Mouse (Mus musculus): Measurements from ENCODE around the gene Itga9. TPM values are rescaled to one million over a fixed set of nuclear protein-coding genes. Genes with fewer than 3 reads are reported as not detected.

Itga9 gene
- polyA plus RNA-seq, 1 experiment from 2014 or later, result 8.3 TPM

- Histone ChIP-seq H3K4me1 (ENCODE audit: control insufficient read depth, insufficient read depth, low read length) (peaks cover 7% of the 10 kb centered on the region; the same call in 1 of the 2 replicates), H3K4me3 (ENCODE audit: low read depth, low read length) (no peak overlapping the region), H3K4me2 (no peak overlapping the region), H3K9ac (ENCODE audit: low read depth, low read length) (no peak overlapping the region), H3K27ac (ENCODE audit: low read depth, low read length) (no peak overlapping the region), H3K36me3 (ENCODE audit: control insufficient read depth, insufficient read depth, low read length) (peaks cover 3% of the 10 kb centered on the region; the same call in 1 of the 2 replicates), H3K9me3 (replicated peaks; ENCODE audit: control insufficient read depth, low read length) (no peaks in the 10 kb centered on the region), H3K27me3 (ENCODE audit: control insufficient read depth, insufficient read depth, low read length) (peaks cover 5% of the 10 kb centered on the region; the same call in 1 of the 2 replicates)
- ATAC-seq (replicated peaks; ENCODE audit: insufficient number of reproducible peaks, low FRiP score, low TSS enrichment), result no peak
- WGBS (ENCODE audit: insufficient replicate concordance), result 49% methylated on average over 4 of the region's 4 CpGs
Measured at GRCm38 (mm10) chr9:118871089-118871488, 264.6 kb downstream of the Itga9 start.

GRCm38 (mm10) chr9:118873031-118873430 lies 266.5 kb downstream of the Itga9 start:
- ATAC-seq (replicated peaks; ENCODE audit: insufficient number of reproducible peaks, low FRiP score, low TSS enrichment), result no peak
- no peaks in the 10 kb centered on the region for H3K9me3 ChIP-seq (replicated peaks; ENCODE audit: control insufficient read depth, low read length)
- no peak overlapping the region for H3K4me2 ChIP-seq
- H3K36me3 ChIP-seq (ENCODE audit: control insufficient read depth, insufficient read depth, low read length), result peaks cover 3% of the 10 kb centered on the region; the same call in 1 of the 2 replicates
- peaks cover 5% of the 10 kb centered on the region; the same call in 1 of the 2 replicates for H3K27me3 ChIP-seq (ENCODE audit: control insufficient read depth, insufficient read depth, low read length)
- H3K4me3 ChIP-seq (ENCODE audit: low read depth, low read length), result no peak overlapping the region
- no peak overlapping the region for H3K27ac ChIP-seq (ENCODE audit: low read depth, low read length)
- peaks cover 20% of the 10 kb centered on the region for H3K4me1 ChIP-seq (ENCODE audit: control insufficient read depth, insufficient read depth, low read length)
- no peak overlapping the region for H3K9ac ChIP-seq (ENCODE audit: low read depth, low read length)
- 81% methylated on average over 12 of the region's 12 CpGs for WGBS (ENCODE audit: insufficient replicate concordance)

- H3K4me2 ChIP-seq, result no peak overlapping the region
- H3K9ac ChIP-seq (ENCODE audit: low read depth, low read length), result no peak overlapping the region
- H3K9me3 ChIP-seq (replicated peaks; ENCODE audit: control insufficient read depth, low read length), result no peaks in the 10 kb centered on the region
- H3K27ac ChIP-seq (ENCODE audit: low read depth, low read length), result no peak overlapping the region
- peaks cover 2% of the 10 kb centered on the region; the same call in 1 of the 2 replicates for H3K27me3 ChIP-seq (ENCODE audit: control insufficient read depth, insufficient read depth, low read length)
- peaks cover 20% of the 10 kb centered on the region for H3K4me1 ChIP-seq (ENCODE audit: control insufficient read depth, insufficient read depth, low read length)
- WGBS (ENCODE audit: insufficient replicate concordance), result 67% methylated on average over 3 of the region's 3 CpGs
- H3K36me3 ChIP-seq (ENCODE audit: control insufficient read depth, insufficient read depth, low read length), result peaks cover 3% of the 10 kb centered on the region; the same call in 1 of the 2 replicates
- no peak overlapping the region for H3K4me3 ChIP-seq (ENCODE audit: low read depth, low read length)
- no peak for ATAC-seq (replicated peaks; ENCODE audit: insufficient number of reproducible peaks, low FRiP score, low TSS enrichment)
Measured at GRCm38 (mm10) chr9:118873596-118873995, 267.1 kb downstream of the Itga9 start.

GRCm38 (mm10) chr9:118875705-118876104 lies 269.2 kb downstream of the Itga9 start:
- 57% methylated on average over 4 of the region's 4 CpGs for WGBS (ENCODE audit: insufficient replicate concordance)
- Histone ChIP-seq H3K9ac (ENCODE audit: low read depth, low read length) (no peak overlapping the region), H3K9me3 (replicated peaks; ENCODE audit: control insufficient read depth, low read length) (no peaks in the 10 kb centered on the region), H3K4me1 (ENCODE audit: control insufficient read depth, insufficient read depth, low read length) (peaks cover 20% of the 10 kb centered on the region), H3K4me2 (no peak overlapping the region), H3K27me3 (ENCODE audit: control insufficient read depth, insufficient read depth, low read length) (no peaks in the 10 kb centered on the region), H3K27ac (ENCODE audit: low read depth, low read length) (no peak overlapping the region), H3K4me3 (ENCODE audit: low read depth, low read length) (no peak overlapping the region), H3K36me3 (ENCODE audit: control insufficient read depth, insufficient read depth, low read length) (peaks cover 3% of the 10 kb centered on the region; the same call in 1 of the 2 replicates)
- no peak for ATAC-seq (replicated peaks; ENCODE audit: insufficient number of reproducible peaks, low FRiP score, low TSS enrichment)

GRCm38 (mm10) chr9:118876902-118877301 lies 270.4 kb downstream of the Itga9 start:
- H3K4me2 ChIP-seq, result no peak overlapping the region
- H3K27me3 ChIP-seq (ENCODE audit: control insufficient read depth, insufficient read depth, low read length), result no peaks in the 10 kb centered on the region
- ATAC-seq (replicated peaks; ENCODE audit: insufficient number of reproducible peaks, low FRiP score, low TSS enrichment), result no peak
- WGBS (ENCODE audit: insufficient replicate concordance), result 59% methylated on average over 10 of the region's 10 CpGs
- peak overlapping the region; percentile 64 for H3K27ac ChIP-seq (ENCODE audit: low read depth, low read length)
- H3K4me3 ChIP-seq (ENCODE audit: low read depth, low read length), result no peak overlapping the region
- H3K9me3 ChIP-seq (replicated peaks; ENCODE audit: control insufficient read depth, low read length), result no peaks in the 10 kb centered on the region
- H3K4me1 ChIP-seq (ENCODE audit: control insufficient read depth, insufficient read depth, low read length), result peaks cover 20% of the 10 kb centered on the region
- H3K36me3 ChIP-seq (ENCODE audit: control insufficient read depth, insufficient read depth, low read length), result 0 out of 2 replicates have a peak, but pooled peaks cover 3% of the 10 kb centered on the region
- H3K9ac ChIP-seq (ENCODE audit: low read depth, low read length), result no peak overlapping the region

- no peaks in the 10 kb centered on the region for H3K27me3 ChIP-seq (ENCODE audit: control insufficient read depth, insufficient read depth, low read length)
- no peaks in the 10 kb centered on the region for H3K9me3 ChIP-seq (replicated peaks; ENCODE audit: control insufficient read depth, low read length)
- H3K4me3 ChIP-seq (ENCODE audit: low read depth, low read length), result no peak overlapping the region
- peak overlapping the region; percentile 64 for H3K27ac ChIP-seq (ENCODE audit: low read depth, low read length)
- 0 out of 2 replicates have a peak, but pooled peaks cover 3% of the 10 kb centered on the region for H3K36me3 ChIP-seq (ENCODE audit: control insufficient read depth, insufficient read depth, low read length)
- no peak overlapping the region for H3K4me2 ChIP-seq
- peaks cover 20% of the 10 kb centered on the region for H3K4me1 ChIP-seq (ENCODE audit: control insufficient read depth, insufficient read depth, low read length)
- H3K9ac ChIP-seq (ENCODE audit: low read depth, low read length), result no peak overlapping the region
- ATAC-seq (replicated peaks; ENCODE audit: insufficient number of reproducible peaks, low FRiP score, low TSS enrichment), result no peak
- 60% methylated on average over 7 of the region's 7 CpGs for WGBS (ENCODE audit: insufficient replicate concordance)
Measured at GRCm38 (mm10) chr9:118877365-118878008, 271.0 kb downstream of the Itga9 start.

- H3K4me2 ChIP-seq, result no peak overlapping the region
- H3K4me1 ChIP-seq (ENCODE audit: control insufficient read depth, insufficient read depth, low read length), result peaks cover 20% of the 10 kb centered on the region
- H3K4me3 ChIP-seq (ENCODE audit: low read depth, low read length), result no peak overlapping the region
- H3K36me3 ChIP-seq (ENCODE audit: control insufficient read depth, insufficient read depth, low read length), result no peaks in the 10 kb centered on the region
- no peaks in the 10 kb centered on the region for H3K9me3 ChIP-seq (replicated peaks; ENCODE audit: control insufficient read depth, low read length)
- no peak overlapping the region for H3K27ac ChIP-seq (ENCODE audit: low read depth, low read length)
- no peaks in the 10 kb centered on the region for H3K27me3 ChIP-seq (ENCODE audit: control insufficient read depth, insufficient read depth, low read length)
- H3K9ac ChIP-seq (ENCODE audit: low read depth, low read length), result no peak overlapping the region
- WGBS (ENCODE audit: insufficient replicate concordance), result 84% methylated on average over 11 of the region's 11 CpGs
- no peak for ATAC-seq (replicated peaks; ENCODE audit: insufficient number of reproducible peaks, low FRiP score, low TSS enrichment)
Measured at GRCm38 (mm10) chr9:118878596-118878995, 272.1 kb downstream of the Itga9 start.

GRCm38 (mm10) chr9:118881281-118881945 lies 274.9 kb downstream of the Itga9 start:
- Histone ChIP-seq H3K27me3 (ENCODE audit: control insufficient read depth, insufficient read depth, low read length) (no peaks in the 10 kb centered on the region), H3K9ac (ENCODE audit: low read depth, low read length) (no peak overlapping the region), H3K4me1 (ENCODE audit: control insufficient read depth, insufficient read depth, low read length) (peaks cover 13% of the 10 kb centered on the region), H3K4me3 (ENCODE audit: low read depth, low read length) (no peak overlapping the region), H3K9me3 (replicated peaks; ENCODE audit: control insufficient read depth, low read length) (no peaks in the 10 kb centered on the region), H3K27ac (ENCODE audit: low read depth, low read length) (no peak overlapping the region), H3K36me3 (ENCODE audit: control insufficient read depth, insufficient read depth, low read length) (no peaks in the 10 kb centered on the region), H3K4me2 (no peak overlapping the region)
- WGBS (ENCODE audit: insufficient replicate concordance), result 70% methylated on average over 7 of the region's 7 CpGs
- ATAC-seq (replicated peaks; ENCODE audit: insufficient number of reproducible peaks, low FRiP score, low TSS enrichment), result no peak
